Mouse (Mus musculus): ENCODE results near the gene Zscan10.

Zscan10 gene

DNA sequence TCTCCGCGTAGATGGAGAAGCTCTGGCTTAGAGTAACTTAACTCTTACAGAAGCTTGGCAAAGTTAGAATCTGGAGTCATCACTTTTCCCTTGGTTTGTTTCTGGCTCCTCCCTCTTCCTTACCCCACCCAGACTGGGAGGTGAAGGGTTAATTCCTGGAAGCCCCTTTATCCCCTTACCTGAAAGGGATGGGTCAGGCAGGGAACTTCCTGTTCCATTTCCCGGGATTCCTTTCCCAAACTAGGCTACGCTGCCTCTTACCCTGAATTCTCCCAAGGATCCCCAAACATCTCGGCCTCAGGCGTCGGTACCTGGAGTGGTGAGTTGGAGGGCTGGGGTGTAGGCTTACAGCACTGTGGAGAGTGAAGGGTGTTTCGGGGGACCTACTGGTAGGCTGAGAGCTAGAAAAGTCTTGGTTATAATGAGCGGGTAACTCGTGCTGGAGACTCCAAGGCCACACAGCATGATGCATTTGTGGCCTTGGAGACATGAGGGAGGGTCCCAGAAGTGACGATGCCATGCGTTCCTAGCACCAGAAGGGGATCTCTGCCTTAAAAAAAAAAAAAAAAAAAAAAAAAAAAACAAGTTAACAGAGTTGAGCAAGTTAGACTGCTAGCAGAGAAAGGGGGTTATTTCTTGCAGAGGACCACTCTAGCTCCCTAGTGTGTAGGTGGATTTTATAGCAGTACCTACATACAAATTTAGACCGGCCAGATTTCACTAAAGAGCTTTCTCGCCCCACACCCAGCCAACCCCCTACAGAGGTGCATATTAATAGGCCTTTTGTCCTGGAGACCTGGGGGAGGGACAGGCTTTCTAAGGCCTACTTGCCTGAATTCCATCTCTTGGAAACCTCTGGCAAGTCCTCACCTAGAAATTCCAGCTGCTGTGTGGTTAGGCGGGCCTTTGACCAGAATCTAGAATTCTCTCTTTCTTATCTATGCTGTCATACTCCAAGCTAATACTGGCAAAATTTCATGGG lies at the start of gene Zscan10:
Gene Zscan10, plus strand, starts transcription at position 216 of the 982 bp plus-strand sequence.
- DNase-seq (ENCODE audit: low spot score), result no peak

DNA sequence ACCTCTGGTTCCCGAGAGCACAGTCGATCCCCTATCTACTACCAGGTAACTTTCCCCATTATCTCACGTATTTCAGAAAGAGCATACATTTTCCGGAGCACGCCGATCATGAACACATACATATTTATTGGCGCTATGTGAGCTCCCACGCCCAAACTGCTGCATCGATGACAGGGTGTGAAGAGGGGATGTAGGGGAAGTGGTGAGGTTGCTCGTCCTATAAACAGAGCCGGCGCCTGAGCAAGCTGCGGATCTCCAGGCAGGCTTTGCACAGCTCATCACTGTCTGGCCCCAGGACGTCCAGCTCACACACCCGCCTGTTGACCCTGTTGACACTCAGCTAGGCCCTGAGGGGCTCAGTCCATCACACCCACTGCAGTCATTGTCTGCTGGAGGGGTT lies 49.8 kb upstream of the Zscan10 start:
- peak; percentile 44 for DNase-seq (ENCODE audit: low spot score)

DNA sequence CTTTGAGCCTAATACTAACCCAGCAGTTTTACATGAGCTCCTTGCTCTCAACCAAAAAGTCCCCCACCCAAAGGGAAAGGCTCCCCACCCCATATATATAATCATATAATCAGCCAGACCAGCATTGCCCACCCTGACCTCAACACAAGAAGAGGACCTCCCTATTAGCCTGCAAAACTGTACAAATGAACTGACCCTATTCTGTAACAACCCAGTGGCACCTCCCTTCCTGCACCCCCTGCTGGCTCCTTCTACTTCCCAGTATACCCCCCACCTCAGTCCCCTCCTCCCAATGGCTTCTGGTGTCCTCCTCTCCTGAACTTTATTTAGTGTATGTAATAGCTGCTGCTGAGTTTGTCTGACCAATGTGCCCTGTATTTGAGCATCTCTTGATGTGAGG lies 49.2 kb upstream of the Zscan10 start:
- DNase-seq (ENCODE audit: low spot score), result no peak

DNA sequence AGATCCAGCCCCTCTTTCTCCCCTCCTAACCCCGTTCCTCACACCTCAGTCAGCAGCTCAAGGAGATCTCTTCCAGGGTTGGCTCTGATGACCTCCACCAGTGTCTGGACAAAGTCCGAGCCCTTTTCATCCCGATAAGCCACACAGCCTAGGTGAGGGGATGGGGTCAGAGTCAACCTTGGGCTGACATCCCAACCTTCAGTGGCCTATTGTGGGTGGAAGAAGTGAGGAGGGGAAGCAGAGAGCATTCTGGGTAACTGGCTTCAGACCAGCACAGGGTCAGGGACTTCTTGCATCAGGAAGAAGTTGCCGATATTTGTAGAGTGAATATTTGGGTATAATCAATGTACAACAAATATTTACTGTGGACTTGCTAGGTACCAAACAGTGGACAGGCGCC lies 48.7 kb upstream of the Zscan10 start:
- no peak for DNase-seq (ENCODE audit: low spot score)

DNA sequence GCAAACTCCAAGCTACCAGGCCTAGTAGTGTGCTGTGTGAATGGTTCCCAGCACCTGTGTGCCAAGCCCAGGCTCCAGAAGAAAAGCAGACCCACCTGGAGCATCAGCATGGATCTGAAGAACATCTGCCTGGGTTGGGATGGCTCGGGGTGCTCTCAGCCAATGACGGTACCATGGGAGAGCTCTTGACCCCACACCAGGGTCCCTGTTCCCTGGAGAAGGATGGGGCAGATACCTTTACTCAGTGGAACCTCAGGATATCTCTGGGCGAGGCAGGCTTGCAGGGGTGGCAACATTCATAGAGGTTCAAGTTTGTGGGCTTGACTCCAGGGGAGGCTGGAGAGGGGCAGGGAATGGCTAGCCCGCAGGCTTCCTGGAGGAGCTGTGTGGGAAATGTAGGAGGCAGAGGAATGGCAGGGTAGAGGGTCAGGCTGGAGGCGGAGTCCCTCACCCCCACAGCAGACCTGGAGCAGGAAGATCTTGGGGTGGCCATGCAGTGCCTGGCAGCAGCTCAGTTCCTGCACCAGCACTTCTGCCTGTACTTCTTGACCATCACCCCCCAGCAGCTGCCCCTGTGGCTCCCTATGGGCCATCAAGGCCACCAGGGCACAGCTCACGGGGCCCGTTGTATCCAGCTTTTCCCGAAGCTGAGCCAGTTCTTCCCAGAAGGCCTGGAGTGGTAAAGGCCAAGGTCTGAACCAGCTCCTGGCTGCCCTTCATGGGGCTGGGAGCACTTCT lies 47.6 kb upstream of the Zscan10 start:
- DNase-seq (ENCODE audit: low spot score), result no peak

DNA sequence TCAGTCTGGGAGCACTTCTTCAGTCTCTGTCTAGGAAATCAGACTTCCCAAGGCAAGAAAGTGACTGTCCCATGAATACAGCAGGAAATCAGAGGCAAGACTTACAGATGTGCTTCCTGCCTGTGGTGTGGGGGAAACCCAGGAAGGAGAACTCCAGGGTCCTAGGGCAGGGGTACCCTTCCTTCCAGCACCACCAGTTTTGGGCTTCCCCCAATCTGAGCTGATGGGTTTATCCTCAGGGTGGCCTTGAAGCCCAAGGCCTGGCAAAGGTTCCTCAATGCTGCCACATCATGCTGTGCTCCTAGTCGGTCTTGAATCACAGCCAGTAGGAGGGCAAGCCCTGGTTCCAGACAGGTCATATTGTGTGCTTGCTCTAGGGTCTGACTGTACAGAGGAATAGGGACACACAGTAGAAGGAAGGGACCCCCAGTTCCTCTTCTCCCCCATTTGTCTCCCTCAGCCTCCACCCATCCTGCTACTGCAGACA lies 47.0 kb upstream of the Zscan10 start:
- no peak for DNase-seq (ENCODE audit: low spot score)

DNA sequence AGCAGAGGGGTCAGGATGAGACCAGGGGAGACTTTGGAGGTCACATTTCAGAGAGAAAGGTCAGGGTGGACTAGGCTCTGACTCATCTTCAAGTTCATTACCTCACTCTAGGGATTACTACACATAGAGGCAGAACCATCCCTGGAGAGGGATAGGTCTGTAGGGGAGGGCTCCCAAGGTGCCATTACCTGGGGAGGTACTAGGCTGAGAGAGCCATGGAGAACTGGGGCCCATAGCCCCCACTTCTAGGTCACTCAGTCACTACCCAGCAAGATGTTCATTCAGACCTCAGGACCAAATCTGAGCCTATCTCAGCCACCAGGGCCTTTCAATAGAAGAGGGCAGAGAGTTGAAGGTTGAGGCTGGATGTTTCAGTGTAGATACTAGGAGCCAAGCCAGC lies 46.3 kb upstream of the Zscan10 start:
- DNase-seq (ENCODE audit: low spot score), result no peak

DNA sequence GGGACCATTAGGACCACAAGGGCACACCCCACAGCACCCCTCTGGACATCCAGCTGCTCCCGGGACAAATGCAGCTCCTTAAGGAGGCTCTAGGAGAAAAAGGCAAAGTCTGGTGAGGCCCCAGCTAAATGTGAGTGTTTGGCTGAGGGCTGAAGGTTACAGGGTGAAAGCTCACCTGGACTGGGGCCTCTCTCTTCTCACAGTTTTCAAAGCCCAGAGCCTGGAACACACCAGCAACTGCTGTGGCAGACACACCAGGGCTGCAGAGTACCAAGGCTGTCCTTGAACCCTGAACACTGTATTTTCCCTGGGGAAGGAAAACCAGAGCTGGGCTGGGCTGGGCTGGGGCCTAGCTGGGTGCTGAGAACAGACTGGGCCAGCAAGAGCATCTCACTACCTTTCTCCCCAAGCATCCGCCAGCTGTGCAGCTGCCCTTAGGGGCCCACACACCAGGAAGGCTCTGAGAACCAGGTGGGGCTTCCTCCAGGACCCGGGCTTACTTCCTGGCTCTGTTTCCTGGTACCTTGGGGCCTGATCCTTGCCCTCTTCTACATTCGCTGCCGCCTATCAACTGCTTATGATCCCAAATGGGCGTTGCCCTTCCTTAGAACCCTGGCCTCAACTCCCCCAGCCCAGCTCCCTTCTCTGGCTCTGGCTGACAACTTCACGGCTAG lies 45.3 kb upstream of the Zscan10 start:
- no peak for DNase-seq (ENCODE audit: low spot score)

DNA sequence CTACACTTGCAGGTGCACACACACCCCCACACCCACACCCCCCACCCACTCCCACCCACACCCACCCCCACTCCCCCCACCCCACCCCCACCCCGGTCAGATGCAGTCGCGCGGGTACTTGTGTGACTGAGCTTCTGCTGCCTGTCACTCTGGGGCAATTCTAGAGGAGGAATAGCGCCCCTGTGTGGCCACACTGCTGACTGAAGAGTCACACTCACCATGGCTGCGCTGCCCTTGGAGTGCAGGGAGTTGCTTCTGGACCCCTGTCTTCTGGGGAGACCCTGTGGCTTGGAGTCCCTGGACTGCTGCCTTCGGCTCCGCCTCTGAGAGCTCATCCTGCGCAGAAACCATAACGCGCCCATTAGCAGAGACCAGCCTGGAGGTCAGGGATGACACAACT lies 40.9 kb upstream of the Zscan10 start:
- peak; percentile 82 for DNase-seq (ENCODE audit: low spot score)

DNA sequence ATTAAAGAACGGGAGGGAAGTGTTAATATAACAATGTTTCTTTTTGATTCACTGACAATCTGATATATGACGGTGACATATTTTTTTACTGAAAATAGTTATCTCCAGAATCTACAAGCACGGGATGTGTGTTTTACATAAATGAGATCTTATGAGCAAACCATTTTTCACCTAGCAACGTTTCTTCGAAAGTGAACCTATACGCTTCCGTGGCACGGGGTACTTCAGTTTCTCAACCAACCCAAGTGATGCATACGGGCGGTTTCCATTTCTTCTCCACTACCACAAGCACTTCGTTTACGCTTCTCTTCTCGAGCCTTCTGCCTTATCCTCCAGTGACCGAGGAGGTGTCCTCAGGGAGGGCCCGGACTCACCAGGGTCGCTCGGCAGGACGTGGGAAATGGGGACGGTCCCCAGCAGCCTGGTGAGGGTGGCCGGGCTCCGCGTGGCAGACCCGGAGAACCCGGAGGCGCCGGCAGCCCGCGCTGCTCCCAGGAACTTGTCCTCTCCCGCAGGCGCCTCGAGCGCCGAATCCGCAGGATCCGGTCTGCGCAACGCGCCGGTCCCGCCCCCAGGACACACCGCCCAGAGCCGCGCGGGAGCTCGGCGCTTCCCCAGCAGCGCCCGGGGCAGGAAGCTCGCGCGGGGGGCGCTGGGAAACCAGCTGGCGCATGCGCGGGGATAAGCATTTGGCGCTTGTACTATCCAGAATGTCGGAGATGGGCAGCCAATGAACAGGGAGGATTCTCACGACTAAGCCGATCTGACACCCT lies 36.9 kb upstream of the Zscan10 start, which contains the start of gene Zfp213:
Gene Zfp213, minus strand, starts transcription at position 644 of the 773 bp plus-strand sequence.
- peak; percentile 96 for DNase-seq (ENCODE audit: low spot score)

DNA sequence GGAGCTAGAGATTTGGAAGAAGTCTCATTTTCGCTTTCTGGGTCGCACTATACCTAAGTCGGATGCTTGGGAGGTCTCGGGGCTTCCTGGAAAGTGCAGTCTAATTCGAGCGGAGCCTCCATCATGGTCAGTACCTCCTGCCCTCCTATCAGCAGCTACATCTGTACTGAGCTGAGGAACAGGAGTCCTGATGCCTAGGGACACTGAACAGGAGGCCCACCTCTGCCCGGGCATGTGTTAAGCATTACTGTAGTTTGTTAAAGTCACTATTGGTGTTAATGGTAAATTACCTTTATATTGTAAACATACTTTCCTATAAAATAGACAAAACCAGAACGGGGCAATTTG lies 36.3 kb upstream of the Zscan10 start:
- DNase-seq (ENCODE audit: low spot score), result no peak

DNA sequence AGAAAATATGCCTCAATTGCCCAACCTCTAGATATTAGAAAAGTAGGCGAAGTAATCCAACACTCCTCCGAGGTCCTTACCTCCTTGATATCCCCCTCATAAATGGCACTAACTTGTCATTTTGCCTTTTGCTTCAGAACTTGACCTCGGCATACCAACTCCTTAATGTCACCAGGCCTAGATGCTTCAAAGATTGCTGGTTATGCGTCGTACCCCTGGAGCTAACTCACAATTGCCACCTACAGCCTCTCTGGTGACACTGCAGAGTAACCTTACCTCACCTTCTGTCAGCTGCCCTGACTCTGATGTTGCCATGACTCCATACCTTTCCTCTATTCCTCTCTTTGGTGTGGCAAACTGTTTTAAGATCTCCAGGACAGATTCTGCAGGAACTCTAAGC lies 33.9 kb upstream of the Zscan10 start:
- DNase-seq (ENCODE audit: low spot score), result no peak

DNA sequence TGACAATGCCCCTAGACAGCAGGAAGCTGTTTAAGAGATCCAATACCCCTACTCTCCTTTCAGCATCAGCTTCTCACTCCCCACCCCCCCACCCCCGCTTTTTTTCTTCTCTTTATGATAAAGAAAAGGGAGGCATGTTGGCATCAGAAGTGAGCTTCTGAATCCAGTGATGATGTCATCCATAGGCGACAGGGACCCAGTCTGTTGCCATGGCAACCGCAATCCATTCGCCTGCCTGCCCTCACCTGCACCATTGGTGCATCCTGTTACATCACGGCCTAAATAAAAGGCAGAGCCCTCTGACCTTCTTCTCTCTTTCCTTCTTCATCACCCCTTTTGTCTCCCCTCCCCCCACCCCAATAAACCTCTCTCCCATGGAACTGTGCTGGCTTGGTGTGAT lies 32.3 kb upstream of the Zscan10 start:
- no peak for DNase-seq (ENCODE audit: low spot score)

DNA sequence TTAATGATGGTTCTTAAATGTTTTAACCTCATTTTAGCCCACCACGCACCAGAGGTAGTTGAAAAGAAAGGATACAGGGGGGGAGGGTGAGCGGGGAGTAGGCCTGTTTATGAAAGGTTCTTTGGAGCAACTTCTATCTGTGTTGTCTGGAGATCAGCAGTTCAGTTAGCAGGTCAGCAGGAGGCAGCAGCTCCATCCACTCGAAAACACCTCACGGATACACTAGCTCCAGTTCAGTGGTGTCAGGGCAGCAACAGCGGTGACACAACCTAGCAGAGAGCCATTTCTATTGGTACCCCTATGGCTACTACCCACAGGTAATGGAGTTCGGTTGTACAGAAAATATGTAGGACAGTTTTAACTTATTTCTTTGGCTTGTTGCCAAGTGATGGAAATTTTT lies 30.6 kb upstream of the Zscan10 start:
- DNase-seq (ENCODE audit: low spot score), result peak; percentile 70

DNA sequence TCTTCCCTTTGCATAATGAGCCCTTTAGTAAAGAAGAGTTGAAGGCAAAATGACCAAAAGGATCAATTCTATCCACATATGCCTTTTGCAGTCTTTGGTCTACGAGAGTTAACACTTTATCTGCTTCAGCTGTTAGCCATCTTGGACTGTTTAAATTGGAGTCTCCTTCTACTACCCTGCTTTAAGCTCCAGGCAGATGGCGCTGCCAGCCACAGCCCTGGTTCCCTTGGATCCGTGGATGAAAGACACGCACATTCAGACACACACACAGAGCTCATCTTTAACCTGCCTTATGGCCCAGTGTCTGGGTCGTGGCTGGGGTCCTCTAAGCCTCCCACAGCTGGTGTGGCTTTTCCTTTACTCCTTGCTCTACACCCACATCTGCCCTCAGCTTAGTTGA lies 29.6 kb upstream of the Zscan10 start:
- no peak for DNase-seq (ENCODE audit: low spot score)

DNA sequence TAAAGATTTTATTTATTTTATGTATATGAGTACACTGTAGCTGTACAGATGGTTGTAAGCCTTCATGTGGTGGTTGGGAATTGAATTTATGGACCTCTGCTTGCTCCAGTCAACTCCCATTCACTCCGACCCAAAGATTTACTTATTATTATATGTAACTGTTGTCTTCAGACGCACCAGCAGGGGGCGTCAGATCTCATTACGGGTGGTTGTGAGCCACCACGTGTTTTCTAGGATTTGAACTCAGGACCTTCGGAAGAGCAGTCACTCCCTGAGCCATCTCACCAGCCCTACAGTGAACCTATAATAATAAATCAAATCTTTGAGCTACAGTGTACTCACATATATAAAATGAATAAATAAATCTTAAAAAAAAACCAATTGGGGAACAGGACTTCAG lies 28.6 kb upstream of the Zscan10 start:
- no peak for DNase-seq (ENCODE audit: low spot score)

DNA sequence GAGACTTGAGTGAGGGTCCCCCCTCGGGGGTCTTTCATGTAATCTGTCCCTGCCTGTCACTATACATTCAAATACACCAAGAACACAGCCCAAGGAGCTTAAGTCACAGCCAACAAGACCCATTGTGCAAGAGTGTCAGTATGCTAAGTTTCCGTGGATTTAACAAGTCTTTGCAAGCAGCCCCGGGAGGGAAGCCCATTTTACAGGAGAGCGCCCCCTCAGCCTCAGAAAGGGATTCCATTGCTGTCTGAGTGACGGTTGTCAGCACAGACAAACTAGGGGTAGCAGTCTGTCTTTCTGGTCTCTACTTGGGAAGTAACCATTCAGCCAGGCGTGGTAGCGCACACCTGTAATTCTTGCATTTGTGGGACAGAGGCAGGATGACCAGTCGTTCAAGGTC lies 26.5 kb upstream of the Zscan10 start:
- DNase-seq (ENCODE audit: low spot score), result no peak

DNA sequence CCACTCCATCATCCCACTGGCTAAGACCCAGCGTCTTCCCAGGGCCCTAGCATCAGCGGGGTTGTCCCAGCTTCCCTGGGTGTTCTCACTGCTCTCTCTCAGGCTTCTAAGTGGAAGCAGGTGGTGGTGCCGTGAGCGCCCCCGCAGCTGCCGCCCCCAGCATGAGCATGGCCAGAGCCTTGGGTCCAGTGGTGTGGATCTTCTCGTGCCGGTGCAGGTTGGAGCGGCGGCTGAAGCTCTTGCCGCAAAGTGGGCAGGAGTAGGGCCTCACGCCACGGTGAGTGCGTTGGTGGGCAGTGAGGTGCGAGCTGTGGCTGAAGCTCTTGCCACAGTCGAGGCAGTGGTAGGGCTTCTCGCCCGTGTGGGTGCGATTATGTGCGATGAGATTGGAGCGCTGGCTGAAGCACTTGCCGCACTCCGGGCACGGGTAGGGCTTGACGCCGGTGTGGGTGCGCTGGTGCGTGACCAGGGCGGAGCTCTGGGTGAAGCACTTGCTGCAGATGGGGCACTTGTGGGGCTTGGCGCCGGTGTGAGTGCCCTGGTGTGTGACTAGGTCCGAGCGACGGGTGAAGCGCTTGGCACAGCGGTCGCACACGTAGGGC lies 24.6 kb upstream of the Zscan10 start:
- DNase-seq (ENCODE audit: low spot score), result no peak

DNA sequence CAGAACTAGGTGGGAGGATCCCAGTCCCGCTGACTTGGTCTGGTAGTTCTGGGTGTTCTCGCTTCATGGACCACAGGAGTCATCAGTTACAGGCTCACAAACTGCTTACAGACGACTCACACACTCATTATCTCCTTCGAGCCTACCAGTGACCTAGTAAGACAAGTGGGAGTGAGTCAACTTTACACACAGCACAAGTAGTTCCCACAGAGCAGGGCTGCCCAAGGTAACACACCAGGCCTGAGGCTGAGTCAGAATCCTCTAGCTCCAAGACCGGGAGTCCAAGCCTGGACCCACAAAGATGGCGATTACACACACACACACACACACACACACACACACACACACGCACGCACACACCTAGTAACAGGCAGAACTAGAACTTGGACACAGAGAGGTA lies 15.9 kb upstream of the Zscan10 start:
- DNase-seq (ENCODE audit: low spot score), result no peak

DNA sequence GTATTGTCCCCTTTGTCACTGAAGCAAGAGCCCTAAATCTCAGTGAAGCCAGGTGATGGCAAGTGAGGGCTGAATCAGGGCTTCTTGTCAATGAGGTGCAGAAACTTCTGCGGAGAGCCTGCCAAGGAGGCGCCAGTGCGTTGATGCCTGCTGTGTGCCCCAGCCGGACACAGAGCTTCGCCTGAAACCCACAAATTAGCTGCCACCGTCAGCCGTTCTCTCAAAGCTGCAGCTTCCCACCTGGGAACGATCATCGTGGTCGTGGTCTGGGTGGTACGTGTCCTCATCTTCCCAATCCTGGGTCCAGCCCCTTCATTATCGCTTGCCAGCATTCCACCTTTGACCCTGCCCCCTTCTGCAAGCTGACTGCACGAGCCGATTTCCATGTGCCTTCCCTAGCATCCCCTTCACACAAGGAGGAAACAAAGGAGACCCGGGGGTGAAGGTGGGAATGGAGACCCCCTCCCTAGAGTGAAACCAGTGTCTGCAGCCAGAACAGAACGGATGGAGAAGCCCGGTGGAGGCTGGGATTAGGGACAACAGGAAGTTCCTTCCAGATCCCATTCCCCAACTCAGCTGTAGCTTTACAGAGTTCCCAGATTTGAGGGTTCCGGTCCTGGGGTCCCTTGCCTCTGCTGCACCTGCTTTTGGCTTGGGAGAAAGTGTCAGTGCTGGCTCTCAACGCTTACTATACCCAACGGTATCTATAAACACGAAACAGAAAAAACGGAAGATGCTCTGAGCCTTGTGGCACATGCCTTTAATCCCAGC lies 14.8 kb upstream of the Zscan10 start:
- DNase-seq (ENCODE audit: low spot score), result peak; percentile 68

DNA sequence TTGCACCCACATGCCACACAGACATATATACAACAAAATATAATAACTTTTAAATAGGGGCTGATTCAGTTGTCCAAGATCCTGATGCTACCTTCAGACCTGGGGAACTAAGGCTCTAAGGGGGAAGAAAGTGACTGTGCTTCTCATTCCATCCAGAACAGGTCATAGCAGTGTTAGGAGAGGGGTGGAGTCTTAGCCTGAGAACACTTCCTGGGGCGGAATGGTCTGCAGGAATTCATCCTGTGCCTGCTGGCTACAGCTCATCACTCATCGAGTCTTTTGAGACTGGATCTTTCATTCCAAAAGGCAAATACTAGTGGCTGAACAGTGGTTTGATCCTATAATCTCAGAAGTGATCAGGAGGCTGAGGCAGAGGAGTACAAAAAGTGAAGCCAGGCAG lies 13.4 kb upstream of the Zscan10 start:
- no peak for DNase-seq (ENCODE audit: low spot score)
